Mouse (Mus musculus) MN1 (cell line): Measurements from ENCODE around the gene Zfyve26.
A peak's percentile ranks its signal among the peaks of the same experiment; 100 is the strongest.

Experiments
- DNase-seq: peaks from one replicate; pipeline ENCODE4 v3.0.0-alpha.2; 2016; ENCODE audit warnings: low spot score

Gene Zfyve26

DNA sequence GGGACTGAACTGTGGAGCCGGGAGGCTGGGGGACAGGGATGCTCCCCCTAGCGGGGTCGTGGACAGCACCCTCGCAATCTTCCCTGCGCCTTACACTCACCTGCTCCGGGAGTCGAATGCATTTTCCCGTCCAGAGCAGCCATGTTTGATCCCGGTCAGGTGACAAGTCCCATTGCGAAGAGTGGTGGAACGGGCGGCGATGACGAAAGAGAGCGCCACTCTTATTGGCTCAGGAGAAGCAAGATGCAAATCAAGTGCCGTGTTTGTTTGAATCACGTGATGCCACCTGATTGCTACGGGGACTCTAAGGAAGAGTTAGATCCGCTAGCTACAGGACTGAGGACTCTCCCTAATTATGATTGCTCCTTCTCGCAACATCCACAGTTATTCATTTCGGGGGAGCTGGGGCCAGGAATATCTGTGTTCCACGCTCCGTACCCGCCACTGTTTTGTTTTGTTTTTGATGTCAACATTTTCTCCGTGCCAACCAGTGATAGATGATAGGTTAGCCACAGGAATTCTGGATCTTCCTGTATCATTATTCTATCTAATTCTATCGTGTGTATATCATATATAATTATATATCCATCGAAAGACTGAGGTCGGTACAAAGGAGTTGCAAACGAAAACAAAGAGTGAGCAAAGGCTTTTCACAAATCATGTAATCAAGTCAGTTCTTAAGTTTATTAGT lies at the start of gene Zfyve26:
Gene Zfyve26 (minus strand): TSS at position 179 of the 691 bp plus-strand sequence.
- DNase-seq, result peak; percentile 97

DNA sequence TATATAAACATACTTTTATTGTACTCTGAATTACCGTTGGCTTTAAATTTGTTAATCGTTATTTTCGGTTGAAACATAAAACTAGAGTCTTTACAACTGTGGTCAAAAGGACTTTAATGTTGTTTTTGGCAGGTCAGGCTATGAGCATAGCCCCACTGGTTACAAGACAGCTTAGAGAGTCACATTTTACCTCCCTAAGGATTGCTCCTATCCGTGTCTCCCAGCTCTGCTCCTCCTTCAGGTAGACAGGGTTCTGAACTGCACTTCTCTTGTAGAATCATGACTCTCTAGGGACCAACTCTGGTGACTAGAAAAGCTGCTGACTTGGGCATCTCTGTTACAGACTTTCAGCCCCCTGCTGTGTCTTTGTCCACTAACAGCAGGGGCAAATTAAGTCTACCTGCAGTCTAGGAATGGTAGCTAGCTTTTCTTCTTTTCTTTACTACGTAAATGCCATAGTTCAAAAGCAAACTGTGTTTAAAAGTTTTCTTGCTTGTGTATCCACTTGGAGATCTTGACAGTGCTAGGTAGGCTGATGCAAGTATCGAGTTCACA lies 45.3 kb upstream of the Zfyve26 start:
- no peak for DNase-seq

DNA sequence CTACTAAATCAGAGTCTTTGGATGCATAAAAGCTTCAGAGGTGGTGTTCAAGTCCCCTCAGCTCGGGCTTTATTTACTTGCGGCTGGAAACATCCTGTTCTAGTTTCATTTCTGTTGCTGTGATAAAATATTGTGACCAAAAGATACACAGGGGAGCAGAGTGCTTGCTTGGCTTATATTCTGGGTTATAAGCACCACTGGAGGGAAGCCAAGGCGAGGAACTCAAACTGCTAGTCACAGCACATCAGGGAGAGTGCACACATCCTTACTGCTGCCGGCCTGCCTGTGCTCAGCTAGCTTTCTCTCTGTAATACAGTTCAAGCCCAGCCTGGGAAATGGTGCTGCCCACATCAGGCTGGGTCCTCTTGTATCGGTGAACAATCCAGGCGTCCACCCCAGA lies 44.4 kb upstream of the Zfyve26 start:
- DNase-seq, result no peak

DNA sequence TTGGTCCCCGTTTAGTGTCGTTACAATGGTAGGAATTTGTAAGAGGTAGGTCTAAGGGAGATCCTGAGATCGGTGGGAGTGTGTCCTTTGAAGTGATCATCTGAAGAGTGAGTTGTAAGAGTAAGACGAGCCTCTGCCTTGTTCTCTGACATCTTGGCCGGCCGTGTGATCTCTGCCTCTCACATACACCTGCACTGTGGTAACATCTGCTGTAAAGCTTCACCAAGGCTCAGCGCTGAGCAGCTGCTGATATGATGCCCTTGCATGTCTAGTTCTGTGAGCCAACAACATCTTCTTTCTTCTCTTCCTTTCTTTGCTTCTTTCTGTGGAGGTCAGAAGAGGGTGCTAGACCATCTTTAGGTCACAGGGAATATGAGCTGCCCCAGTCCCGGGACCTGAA lies 42.7 kb upstream of the Zfyve26 start:
- DNase-seq, result no peak

DNA sequence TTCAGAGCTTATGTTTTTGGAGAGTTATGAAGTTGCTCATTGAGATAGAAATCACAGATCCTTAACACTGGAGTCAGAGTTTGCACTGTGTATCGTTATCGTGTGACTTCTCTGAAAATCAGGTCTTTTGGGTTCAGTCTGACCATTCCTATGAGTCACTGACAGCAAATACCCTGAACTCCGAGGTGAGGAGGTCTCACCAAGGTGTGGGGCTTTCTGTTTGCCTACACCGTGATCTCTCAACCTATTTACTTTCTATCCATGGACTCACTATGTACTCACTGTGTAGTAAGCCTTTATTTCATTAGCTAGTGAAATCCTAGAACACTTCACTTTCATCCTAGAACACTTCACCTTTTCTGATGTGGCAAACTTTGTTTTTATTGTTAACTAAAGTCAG lies 35.6 kb upstream of the Zfyve26 start:
- DNase-seq, result no peak

DNA sequence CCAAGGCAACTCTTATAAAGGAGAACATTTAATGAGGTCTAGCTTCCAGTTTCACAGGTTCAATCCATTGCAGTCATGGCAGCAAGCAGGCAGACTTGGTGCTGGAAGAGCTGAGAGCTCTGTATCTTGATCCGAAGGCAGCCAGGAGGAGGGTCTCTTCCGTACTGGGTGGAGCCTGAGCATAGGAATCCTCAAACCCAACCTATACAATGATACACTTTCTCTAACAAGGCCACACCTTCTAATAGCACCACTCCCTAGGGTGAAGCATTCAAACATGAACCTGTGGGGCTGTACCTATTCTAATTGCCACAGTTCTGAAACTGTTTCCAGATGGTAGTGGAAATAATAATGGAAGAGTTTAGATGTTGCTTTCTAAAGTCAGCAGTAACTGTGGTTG lies 34.5 kb upstream of the Zfyve26 start:
- no peak for DNase-seq

DNA sequence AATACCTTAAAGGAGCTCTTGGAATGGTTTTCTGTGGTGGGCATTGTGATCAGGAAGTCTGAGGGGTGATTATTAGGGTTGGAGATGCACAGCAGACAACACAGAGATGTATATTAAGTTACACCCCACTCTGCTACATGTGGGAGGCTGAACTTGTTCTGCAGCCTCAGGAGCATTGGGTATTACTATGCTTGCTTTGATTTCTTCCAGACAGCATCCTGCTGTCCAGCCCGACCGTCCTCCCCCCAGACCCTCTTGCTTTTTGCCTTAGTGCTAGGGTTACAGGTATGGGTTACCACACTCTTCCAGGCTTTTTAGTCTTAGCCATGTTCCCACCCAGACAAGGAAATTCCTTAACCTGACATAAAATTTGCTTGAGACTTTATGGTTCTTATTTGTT lies 31.8 kb upstream of the Zfyve26 start:
- DNase-seq, result no peak

DNA sequence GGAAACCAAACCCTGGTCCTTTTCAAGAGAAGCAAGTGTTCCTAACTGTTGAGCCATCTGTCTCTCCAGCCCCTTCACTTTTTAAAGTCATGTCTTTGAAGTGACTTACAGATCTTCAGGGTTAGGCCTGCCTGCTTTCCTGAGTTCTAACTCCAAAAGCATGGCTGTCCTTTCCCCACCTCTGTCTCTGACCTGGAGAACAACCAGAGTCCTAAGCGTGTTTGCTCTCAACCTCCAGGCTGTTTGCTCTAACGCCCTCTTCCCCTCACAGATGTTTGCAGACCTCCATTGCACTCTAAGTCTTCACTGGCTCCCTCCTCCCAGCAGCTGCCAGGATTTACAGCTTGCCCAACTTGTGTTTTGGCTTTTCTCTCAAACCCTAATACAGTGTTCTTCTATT lies 30.6 kb upstream of the Zfyve26 start:
- no peak for DNase-seq

DNA sequence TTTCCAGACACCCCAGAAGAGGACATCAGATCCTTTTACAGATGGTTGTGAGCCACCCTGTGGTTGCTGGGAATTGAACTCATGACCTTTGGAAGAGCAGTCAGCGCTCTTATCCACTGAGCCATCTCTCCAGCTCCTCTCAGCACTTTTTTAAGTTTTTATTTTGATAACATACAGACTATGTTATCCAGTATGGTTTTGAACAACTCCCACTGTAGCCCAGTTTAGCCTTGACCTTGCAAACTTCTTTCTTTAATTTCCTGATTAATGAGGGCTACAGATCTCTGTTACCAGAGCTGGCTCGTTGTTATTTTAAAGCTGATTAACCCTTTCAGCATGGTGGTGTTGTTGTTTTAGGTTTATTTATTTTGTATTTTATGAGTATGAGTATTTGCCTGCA lies 30.1 kb upstream of the Zfyve26 start:
- DNase-seq, result no peak

DNA sequence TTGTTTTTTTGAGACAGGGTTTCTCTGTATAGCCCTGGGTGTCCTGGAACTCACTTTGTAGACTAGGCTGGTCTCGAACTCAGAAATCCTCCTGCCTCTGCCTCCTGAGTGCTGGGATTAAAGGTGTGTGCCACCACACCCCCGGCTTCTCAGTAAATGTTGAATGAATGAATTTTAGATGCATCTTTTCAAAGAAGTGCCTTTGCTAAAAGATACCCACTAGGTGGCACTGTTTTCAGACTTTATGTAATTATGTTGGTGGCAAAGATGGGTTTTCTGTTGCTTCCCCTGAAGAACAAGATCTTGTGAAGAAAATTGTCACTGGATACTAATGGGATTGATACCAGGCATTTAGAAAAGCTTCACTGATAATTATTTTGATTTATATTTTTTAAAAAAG lies 26.4 kb upstream of the Zfyve26 start:
- DNase-seq, result peak; percentile 57

DNA sequence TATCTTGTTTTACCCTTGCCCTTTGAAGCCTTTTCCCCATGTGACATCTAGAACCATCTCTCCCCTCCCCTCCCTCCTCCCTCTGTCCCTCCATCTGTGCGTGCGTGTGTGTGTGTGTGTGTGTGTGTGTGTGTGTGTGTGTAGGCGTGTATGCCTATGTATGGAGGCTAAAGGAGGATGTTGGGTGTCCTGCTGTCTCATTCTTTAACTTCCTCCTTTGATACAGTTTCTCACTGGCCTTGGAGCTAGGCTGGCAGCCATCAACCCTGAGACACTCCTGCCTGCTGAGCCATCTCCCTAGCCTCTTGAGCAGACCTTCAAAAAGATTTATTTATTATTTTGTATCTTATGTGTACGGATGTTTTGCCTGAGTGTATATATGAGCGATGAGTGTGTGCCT lies 24.8 kb upstream of the Zfyve26 start:
- no peak for DNase-seq

DNA sequence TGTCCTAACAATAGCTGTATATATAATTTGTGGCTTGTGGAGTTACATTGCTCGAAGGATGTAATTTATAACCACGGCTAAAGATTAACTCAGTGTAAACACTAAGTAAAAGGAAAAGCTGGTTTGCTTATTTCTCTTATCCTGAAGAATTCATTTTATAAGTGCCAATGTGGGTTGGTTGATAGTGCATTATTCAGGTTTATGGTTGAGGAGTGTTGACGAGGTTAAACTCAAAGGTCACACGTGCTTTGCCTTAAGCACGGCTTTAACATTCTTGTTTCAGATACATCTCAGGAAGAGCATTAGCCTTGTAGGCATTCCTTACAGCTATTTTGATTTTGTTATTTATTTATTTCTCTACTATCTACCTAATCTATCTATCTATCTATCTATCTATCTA lies 21.2 kb upstream of the Zfyve26 start:
- DNase-seq, result no peak

DNA sequence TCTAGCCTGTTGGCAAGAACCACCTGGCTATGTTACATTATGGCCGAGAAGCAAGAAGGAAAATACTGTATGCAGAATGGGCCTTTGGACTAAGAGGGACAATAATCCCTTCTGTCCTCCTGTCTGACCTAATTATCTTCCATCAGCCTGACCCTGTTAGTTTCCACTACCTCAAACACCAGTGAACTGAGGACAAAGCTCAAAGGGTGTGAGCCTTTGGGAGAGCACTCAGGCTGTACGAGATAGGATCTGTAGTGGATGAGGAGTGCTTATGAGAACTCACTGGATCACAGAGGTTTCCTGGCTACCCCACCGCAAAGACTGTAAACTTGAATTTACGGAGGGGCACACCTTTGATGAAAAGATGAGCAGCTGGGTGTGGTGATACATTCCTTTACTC lies 17.6 kb upstream of the Zfyve26 start:
- DNase-seq, result no peak

DNA sequence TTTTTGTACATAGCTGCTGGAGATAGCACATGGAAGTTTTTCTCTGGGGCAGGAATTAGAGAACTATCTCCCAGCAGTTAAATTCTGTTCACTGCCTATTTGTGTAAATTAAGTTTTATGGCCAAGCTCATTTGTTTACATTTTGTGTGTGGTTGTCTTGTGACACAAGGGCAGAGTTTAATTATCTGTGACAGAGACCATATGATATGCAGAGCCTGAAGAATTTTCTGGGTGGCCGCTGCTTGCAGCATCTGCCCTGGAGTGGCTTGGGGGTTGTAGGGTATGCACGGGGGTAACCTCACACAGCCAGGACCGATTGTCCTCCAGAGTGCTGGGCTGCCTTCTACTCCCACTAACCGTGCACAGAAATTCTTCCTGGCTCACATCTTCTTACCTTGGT lies 9.9 kb upstream of the Zfyve26 start:
- DNase-seq, result no peak

DNA sequence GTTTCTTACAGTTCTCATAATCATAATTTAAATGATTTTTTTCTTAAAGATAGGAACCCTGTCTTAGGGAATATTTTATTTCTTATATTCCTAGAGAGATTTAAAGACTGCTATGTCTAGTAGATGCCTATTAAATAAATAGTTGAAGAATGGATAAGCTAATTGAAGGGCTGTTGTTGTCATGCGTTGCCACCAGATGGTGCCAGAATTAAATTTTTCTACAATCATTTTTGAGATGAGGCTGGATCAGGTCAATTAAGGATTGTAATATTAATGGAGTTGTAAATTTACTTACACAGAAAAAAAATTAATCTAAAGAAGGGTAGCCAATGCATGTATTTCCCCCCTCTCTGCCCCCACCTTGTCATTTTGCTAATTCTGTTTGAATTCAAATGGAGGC lies 9.0 kb upstream of the Zfyve26 start:
- DNase-seq, result peak; percentile 28

DNA sequence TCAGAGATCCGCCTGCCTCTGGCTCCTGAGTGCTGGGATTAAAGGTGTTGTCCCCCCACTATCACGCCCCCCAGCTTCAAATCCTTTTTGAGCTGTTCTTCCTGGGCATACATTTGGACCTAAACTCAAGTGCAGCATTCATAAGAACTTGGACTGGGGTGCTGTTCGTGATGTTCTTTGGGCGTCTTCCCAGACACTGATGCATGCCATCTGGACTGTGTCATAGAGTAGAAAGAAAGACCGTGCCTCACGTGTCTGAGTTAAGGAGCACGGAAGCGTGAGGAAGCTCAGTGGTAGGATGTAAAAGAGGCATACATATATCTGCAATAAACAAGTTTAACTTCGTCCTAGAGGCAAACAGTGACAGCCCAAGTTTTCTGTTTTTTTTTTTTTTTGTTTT lies 5.7 kb upstream of the Zfyve26 start:
- DNase-seq, result no peak

DNA sequence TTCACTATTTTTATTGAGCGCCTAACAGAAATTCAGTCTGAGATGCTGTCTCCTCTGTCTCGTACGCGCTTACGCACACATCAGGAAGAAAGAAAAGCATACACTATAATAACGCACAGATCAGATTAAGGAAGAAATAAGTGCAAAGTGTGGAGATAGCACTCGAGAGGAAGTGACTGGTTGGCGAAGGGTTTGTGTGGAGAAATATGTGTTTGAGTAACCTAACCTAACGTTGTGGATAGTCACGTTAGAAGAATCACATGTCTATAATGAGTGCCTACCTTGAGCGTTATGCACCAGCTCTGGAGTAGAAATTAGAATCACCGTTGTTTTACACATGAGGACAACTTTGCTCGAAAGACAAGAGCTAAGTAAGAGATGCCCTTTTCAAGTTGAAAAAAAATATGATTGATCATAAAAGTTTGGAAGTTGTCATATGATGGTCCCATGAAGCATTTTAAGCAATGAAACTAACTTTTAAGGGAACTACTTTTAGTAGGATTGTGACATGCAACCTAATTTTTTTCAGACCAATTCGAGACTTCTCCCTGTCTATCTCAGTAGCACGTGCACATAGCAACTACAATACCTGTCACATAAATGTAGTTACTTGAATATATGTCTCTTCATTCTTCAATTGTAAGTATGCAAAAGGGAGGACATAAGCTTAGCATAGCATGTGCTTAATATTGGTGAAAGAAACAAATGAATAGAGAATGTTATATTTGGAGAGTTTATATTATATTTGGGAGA lies 2.0 kb upstream of the Zfyve26 start:
- no peak for DNase-seq

DNA sequence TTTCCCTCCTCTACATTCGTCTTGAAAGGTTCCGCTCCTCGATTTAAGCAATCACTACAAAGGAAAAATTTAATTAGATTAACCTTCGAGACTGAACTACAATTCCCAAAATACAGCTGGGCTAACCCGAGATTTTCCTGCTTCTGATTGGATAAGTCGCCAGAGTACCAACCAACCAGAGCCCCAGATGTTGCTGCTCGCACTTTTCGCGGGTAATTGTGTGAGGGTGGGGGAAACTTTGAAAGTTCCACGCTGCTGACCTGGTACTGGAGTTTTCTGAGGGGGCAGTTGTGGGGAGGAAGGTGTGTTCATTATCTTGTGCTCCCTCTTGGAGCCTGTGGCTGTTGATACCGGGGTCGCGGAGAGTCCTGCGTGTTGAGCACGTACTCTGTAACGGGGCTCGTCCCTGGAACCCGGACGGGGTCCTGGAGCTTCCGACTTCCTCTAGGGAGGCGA lies 1.0 kb upstream of the Zfyve26 start, which contains the start of gene Rad51b:
Gene Rad51b (plus strand): TSS at position 162 of the 456 bp plus-strand sequence.
- peak; percentile 95 for DNase-seq

DNA sequence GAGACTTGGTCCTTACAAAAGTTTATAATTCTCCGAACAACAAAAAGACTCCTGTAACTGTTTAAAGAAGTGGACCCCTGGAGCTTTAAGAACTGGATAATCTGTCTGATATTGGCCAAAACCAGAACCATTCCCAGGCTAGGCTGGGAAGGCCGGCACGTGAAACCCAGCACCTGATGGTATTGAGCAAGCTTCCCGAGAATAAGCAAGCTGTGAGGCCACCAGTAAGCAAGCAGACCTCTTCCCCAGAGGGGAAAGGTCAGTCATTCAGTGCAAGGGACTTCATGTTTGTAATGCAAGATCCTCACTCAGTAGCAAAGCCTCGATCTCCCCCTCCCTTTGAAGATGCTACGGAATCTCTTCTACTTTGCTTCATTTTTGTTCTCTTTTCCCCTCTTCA lies 3.2 kb downstream of the Zfyve26 start:
- no peak for DNase-seq

DNA sequence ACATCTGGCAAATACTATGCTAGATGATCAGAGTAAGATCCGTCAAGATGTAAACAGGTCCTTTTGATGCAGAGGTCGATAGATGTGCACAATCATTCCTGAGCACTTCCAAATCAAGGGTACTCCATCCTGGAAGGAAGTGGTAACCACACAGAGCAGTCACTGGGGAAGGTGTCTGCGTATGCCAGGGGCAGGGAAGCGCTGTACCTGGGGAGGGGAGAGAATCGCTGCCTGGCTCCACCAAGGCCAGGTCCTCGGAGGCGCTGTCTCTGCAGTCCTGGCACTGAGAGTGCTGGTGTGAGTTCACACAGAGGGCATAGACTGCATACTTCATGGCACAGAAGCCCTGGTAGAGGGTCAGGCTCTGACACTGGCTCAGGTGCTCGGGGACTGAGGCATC lies 13.5 kb downstream of the Zfyve26 start:
- DNase-seq, result no peak

DNA sequence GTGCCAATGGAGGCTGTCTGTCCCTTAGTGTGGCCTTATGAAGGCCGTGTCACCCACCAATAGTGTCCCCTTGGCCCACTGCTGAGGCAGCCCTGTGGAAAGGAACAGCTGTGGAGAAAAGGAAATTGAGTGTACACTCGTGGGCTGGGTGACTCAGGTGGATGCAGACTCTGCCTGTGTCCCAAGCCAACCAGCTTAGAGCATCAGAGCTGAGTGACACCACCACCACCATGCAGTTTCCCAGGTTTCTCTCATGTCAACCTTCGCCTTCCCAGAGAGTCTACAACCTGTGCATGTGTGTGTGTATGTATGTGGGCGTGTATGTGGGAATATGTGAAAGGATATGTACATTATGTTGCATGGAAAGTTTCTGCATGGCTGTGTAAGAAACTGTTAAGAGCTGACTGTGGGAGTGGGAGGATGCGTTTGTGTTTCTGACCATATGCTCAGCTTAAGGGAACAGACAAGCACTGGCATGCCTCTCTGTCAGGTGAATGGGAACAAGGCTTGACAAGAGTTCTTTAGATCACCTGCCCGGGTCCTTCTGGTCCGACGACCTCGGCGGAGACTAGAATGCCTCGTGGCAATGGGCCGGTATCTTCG lies 16.5 kb downstream of the Zfyve26 start:
- no peak for DNase-seq

DNA sequence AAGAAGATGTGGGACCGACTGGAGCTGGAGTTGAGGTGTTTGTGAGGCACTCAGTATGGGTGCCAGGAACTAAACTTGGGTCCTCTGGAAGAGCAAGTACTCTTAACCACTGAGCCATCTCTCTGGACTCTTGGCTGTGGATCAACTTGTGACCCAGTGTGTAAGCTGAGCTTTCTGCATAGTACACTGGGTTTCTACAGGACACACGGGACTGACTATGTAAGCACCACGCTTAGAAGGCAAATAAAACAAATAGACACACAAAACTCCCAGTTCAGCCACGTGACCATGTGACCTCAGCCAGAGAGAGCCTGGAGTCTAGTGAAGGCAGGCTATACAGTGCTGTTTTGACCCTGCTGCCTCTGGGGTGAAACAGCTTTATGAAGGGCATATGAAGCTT lies 23.5 kb downstream of the Zfyve26 start:
- no peak for DNase-seq

DNA sequence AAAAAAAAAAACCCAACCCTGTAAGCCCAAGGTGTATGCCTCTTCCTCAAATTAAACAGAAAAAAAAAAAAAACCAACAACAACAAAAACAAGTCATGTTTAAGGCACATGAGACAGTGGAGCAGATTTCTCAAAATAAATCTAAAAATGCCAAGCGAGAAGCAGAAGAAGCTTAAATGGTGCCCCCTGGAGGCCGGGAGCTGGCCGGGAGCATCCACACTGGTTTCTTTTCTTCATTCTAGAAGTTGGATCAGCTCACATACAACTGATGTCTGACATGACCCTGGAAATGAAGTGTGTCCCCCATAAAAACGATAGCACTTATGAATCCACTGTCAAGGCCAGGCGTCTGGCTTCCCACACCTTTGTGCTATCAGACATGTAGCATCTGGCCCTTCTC lies 35.1 kb downstream of the Zfyve26 start:
- peak; percentile 27 for DNase-seq
